Mouse (Mus musculus): ENCODE measurements around the gene Fndc3b. TPM values are rescaled to one million over a fixed set of nuclear protein-coding genes. Genes with fewer than 3 reads are reported as not detected.
"Not testable (repeated sequence)": the region's sequence is repeated elsewhere in the genome, so short reads cannot be mapped to it uniquely, and the experiment has no call there.

The Fndc3b gene
- polyA plus RNA-seq, 1 experiment from 2014 or later, result 10.8 TPM

DNA sequence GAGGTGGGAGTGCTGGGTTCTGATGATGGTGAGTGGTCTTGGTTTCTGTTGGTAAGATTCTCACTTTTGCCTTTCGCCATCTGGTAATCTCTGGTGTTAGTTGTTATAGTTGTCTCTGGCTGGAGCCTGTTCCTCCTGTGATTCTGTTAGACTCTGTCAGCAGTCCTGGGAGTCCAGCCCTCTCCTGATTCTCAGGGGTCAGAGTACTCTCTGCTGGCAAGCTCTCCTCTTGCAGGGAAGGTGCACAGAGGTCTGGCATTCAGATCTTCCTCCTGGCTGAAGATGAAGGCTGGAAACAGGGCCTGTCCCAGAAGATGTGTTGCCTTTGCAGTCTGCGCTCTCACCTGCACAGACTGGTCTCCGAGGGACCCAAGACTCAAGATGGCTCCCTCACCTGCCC, 310.1 kb downstream of the Fndc3b start:
- H3K27ac ChIP-seq; H3K4me3 ChIP-seq; H3K4me1 ChIP-seq; H3K27me3 ChIP-seq (ENCODE audit: poor library complexity, severe bottlenecking); H3K36me3 ChIP-seq (replicated peaks); H3K9me3 ChIP-seq; DNase-seq (ENCODE audit: extremely low spot score, low spot score): not testable (repeated sequence)
- 96% methylated on average over 3 of the region's 3 CpGs for WGBS

DNA sequence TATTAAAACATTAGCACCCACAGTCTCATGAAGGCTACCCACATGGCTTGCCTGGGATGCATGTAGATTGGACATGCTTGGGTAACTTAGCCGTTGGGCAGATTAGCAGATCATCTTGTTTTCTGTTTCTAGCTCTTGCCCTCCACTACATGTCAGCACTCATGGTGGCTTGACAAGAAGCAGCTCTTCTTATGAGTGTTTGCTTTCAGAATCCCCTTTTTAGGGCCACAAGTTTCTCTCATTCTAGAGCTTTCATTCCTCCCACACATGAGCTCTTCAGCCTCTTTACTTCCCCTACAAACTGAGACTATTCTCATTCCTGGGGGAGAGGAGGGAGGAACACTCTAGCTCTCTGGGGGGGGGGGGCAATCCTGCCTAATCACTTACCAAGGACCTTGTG, 321.2 kb downstream of the Fndc3b start:
- Histone ChIP-seq H3K27ac (no peak overlapping the region), H3K9me3 (no peaks in the 10 kb centered on the region), H3K27me3 (ENCODE audit: poor library complexity, severe bottlenecking) (no peaks in the 10 kb centered on the region), H3K4me1 (no peaks in the 10 kb centered on the region), H3K4me3 (no peak overlapping the region), H3K36me3 (replicated peaks) (no peaks in the 10 kb centered on the region)
- 88% methylated on average over 1 of the region's 1 CpGs for WGBS
- DNase-seq (ENCODE audit: extremely low spot score, low spot score), result no peak

DNA sequence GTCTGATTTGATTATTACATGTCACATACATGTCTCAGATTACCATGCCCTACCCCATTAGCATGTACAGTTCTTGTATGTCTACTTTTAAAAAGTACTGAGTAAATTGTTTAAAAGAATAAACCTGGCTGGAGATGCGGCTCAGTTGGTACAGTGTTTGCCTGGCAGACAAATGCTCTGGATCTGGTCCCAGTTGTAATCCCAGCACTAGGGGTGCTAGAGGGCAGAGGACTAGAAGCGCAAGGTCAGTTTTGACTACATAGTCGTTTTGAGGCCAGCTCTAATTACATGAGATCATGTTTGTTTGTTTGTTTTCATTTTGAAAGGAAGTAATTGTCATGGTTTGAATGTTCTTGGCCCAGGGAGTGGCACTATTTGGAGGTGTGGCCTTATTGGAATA, 326.3 kb downstream of the Fndc3b start:
- DNase-seq (ENCODE audit: extremely low spot score, low spot score), result no peak
- no peak overlapping the region for H3K4me3 ChIP-seq
- no peaks in the 10 kb centered on the region for H3K27me3 ChIP-seq (ENCODE audit: poor library complexity, severe bottlenecking)
- H3K27ac ChIP-seq, result no peak overlapping the region
- 78% methylated on average over 3 of the region's 3 CpGs for WGBS
- no peaks in the 10 kb centered on the region for H3K4me1 ChIP-seq
- no peaks in the 10 kb centered on the region for H3K9me3 ChIP-seq
- no peaks in the 10 kb centered on the region for H3K36me3 ChIP-seq (replicated peaks)

DNA sequence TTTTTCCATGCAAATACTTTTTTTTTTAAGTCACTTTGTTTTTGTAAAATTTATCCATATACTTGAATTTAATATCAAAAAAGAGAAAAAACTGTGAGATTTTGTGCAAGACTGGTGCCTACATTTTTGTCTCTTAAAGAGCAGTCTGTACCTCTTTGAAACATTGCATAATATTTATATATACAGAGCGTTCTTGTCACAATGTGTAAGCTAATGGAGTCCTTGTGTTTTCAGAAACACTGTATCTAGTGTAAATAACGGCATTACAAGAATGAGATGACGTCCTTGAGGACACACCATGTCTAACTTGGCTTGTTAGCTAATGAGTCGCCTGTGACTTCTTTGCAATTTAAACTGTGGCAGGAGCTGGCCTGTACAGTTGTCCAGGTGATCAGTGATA, 333.2 kb downstream of the Fndc3b start:
- 81% methylated on average over 4 of the region's 4 CpGs for WGBS
- H3K4me1 ChIP-seq, result no peaks in the 10 kb centered on the region
- H3K4me3 ChIP-seq, result no peak overlapping the region
- no peaks in the 10 kb centered on the region for H3K9me3 ChIP-seq
- H3K27ac ChIP-seq, result no peak overlapping the region
- no peak for DNase-seq (ENCODE audit: extremely low spot score, low spot score)
- H3K36me3 ChIP-seq (replicated peaks), result no peaks in the 10 kb centered on the region
- peaks cover 23% of the 10 kb centered on the region for H3K27me3 ChIP-seq (ENCODE audit: poor library complexity, severe bottlenecking)

DNA sequence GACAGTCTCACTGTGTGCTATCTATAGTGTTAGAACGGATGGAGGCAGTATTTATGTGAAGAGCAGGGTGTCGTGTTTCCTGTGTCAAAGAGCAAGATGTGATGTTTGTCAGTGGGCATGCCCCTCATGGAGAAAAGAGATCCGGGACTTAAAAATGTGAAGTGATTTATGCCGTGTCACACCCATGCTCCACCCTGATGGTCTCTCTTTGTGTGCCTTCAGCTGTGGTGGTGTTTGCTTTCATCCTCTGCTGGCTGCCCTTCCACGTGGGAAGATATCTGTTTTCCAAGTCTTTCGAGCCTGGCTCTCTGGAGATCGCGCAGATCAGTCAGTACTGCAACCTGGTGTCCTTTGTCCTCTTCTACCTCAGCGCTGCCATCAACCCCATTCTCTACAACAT, 336.7 kb downstream of the Fndc3b start:
- DNase-seq (ENCODE audit: extremely low spot score, low spot score), result no peak
- 70% methylated on average over 9 of the region's 9 CpGs for WGBS
- Histone ChIP-seq H3K36me3 (replicated peaks) (no peaks in the 10 kb centered on the region), H3K9me3 (no peaks in the 10 kb centered on the region), H3K4me1 (peaks cover 17% of the 10 kb centered on the region), H3K4me3 (no peak overlapping the region), H3K27ac (no peak overlapping the region), H3K27me3 (ENCODE audit: poor library complexity, severe bottlenecking) (peaks cover 58% of the 10 kb centered on the region)

DNA sequence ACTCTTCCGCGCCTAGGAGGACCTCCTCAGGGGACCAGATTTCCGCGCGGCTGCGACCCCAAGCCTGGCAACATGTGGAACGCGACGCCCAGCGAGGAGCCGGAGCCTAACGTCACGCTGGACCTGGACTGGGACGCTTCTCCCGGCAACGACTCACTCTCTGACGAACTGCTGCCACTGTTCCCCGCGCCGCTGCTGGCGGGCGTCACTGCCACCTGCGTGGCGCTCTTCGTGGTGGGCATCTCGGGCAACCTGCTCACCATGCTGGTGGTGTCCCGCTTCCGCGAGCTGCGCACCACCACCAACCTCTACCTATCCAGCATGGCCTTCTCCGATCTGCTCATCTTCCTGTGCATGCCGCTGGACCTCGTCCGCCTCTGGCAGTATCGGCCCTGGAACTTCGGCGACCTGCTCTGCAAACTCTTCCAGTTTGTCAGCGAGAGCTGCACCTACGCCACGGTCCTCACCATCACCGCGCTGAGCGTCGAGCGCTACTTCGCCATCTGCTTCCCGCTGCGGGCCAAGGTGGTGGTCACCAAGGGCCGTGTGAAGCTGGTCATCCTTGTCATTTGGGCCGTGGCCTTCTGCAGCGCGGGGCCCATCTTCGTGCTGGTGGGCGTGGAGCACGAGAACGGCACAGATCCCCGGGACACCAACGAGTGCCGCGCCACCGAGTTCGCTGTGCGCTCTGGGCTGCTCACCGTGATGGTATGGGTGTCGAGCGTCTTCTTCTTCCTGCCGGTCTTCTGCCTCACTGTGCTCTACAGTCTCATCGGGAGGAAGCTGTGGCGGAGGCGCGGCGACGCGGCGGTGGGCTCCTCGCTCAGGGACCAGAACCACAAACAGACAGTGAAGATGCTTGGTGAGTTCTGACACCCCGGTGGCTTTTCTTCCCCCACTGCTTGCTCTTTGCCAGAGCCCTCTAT, 339.1 kb downstream of the Fndc3b start:
- peaks cover 17% of the 10 kb centered on the region for H3K4me1 ChIP-seq
- H3K9me3 ChIP-seq, result no peaks in the 10 kb centered on the region
- peaks cover 70% of the 10 kb centered on the region for H3K27me3 ChIP-seq (ENCODE audit: poor library complexity, severe bottlenecking)
- H3K27ac ChIP-seq, result no peak overlapping the region
- WGBS, result under 1% methylated on average over 77 of the region's 77 CpGs
- no peak for DNase-seq (ENCODE audit: extremely low spot score, low spot score)
- peak overlapping the region; percentile 47 for H3K4me3 ChIP-seq
- no peaks in the 10 kb centered on the region for H3K36me3 ChIP-seq (replicated peaks)

DNA sequence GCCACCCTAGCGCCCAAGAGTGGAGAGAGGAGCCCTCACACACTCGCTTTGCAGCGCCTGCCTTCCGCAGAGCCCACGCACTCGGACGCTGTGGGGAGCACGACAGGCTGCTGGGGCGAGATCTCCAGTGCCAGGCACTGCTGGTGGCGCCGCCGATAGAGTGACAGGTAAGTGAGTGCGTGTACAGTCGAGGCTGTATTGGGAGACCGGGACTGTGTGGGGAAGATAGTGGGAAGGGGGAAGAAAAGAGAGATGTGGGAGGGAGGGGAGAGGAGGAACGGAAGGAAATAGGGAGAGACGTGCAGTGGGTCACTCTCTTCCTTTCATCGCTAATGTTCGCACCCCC, 339.9 kb downstream of the Fndc3b start, which contains the start of gene Ghsr:
Gene Ghsr, plus strand, starts transcription at position 76 of the 346 bp plus-strand sequence.
- Histone ChIP-seq H3K27me3 (ENCODE audit: poor library complexity, severe bottlenecking) (peaks cover 70% of the 10 kb centered on the region), H3K36me3 (replicated peaks) (no peaks in the 10 kb centered on the region), H3K4me1 (peaks cover 17% of the 10 kb centered on the region), H3K27ac (no peak within 1 kb of the TSS), H3K4me3 (peak within 1 kb of the TSS; percentile 47), H3K9me3 (no peaks in the 10 kb centered on the region)
- no peak for DNase-seq (ENCODE audit: extremely low spot score, low spot score)
- under 1% methylated on average over 19 of the region's 19 CpGs for WGBS

DNA sequence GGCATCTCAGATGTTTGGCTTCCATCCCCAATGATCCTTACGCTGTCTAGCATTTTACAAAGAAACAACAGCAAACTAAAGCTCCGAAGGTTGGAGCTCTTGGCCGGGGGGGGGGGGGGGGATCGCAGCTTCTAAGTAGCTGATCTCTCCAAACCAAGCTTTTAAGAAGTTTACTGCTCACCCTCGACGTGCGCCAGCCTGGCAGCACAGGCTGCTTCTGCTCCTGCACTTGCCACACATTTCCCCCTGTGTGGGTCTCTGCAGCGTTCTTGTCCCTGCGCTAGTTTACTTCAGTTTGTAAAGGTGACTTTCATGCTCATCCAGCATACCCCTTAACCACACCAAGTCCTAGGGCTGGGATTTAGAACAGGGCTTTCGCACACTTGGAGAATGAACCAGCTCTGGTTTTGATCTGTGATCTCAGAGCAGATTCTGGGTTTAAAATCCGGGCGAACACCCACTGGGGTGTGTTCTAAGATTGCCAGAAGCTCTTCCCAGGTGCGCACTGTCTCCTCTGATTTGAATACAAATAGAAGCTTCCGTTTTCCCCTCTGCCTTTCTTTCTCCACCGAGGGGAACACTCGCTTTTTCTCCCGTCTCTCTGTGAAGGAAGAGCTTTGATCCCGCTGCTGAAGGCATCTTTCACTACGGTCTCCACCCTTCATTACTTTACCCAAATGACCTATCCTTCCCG, 340.4 kb downstream of the Fndc3b start:
- WGBS, result 3% methylated on average over 20 of the region's 20 CpGs
- DNase-seq (ENCODE audit: extremely low spot score, low spot score), result no peak

DNA sequence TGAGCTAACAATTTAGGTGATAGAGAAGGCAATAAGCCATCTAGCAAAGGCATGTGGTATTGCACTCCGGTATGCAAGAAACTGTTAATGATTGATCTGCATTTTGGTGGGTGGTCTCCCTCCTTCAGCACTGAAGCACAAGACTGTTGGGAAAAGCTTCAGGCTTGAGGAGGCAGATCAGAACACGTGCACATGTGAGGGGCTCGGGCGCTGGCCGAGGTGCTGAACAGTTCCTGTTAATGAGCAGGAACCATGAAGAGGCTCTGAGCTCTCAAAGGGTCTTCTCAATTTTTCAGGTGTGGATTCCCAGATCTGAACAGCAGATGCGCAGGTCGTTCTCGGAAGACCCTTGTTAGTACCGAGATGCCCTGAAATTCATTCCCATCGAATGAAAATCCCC, 341.0 kb downstream of the Fndc3b start:
- 7% methylated on average over 10 of the region's 10 CpGs for WGBS
- Histone ChIP-seq H3K27me3 (ENCODE audit: poor library complexity, severe bottlenecking) (peaks cover 69% of the 10 kb centered on the region), H3K9me3 (no peaks in the 10 kb centered on the region)

More for the DNA sequence above, 340.4 kb downstream of the Fndc3b start:
- Histone ChIP-seq H3K4me3 (peak overlapping the region; percentile 47), H3K27me3 (ENCODE audit: poor library complexity, severe bottlenecking) (peaks cover 70% of the 10 kb centered on the region), H3K36me3 (replicated peaks) (no peaks in the 10 kb centered on the region), H3K27ac (no peak overlapping the region), H3K9me3 (no peaks in the 10 kb centered on the region), H3K4me1 (peaks cover 17% of the 10 kb centered on the region)

More for the DNA sequence above, 341.0 kb downstream of the Fndc3b start:
- no peaks in the 10 kb centered on the region for H3K36me3 ChIP-seq (replicated peaks)
- no peak overlapping the region for H3K27ac ChIP-seq
- DNase-seq (ENCODE audit: extremely low spot score, low spot score), result peak; percentile 59
- H3K4me1 ChIP-seq, result peaks cover 17% of the 10 kb centered on the region
- no peak overlapping the region for H3K4me3 ChIP-seq

Small RNAs within 50 kb of the gene (microRNA-seq; reads per million reads assigned to microRNA genes)
- gene Mir3092, result not detected

Other genes starting within 250 kb of the Fndc3b start
- gene Tmem212, start 185.1 kb upstream of the Fndc3b start, polyA plus RNA-seq (2016; fragmentation: Nextera tagmentation; extraction: Ambion mirVana), result not detected in 2 replicates
- 1.7 and 1.8 TPM in 2 replicates for gene Pld1, start 227.4 kb upstream of the Fndc3b start, polyA plus RNA-seq (2016; fragmentation: Nextera tagmentation; extraction: Ambion mirVana)

Measured in forebrain, embryonic 10.5 days (tissue).